ENCODE assay signal across 23 mouse cellular contexts in genomic region chr8:41472992-41473699, GRCm38 (mm10). TPM values are rescaled to one million over a fixed set of nuclear protein-coding genes. Genes with fewer than 3 reads are reported as not detected.
DNase-seq lines count a peak whose midpoint lies in the region; ATAC-seq and TF ChIP-seq lines count a peak whose summit lies in the region.
"Had no signal": no experiment of that assay in that cellular context is flagged by ENCODE, and none has a peak within 500 bp of the region (broad histone marks: within the 10 kb centered on the region; RNA-seq: fewer than 3 reads in every experiment).

No protein-coding gene starts in this region.

- 68% methylated on average over 8 of the region's 8 CpGs for WGBS in hindbrain, postnatal 0 days
- 69% methylated on average over 8 of the region's 8 CpGs for whole genome bisulfite sequencing in hindbrain, embryonic 13.5 days
- 52% methylated on average over 8 of the region's 8 CpGs for WGBS in liver, postnatal 0 days (ENCODE audit: insufficient replicate concordance)
- WGBS in intestine, embryonic 16.5 days, result 46% methylated on average over 8 of the region's 8 CpGs

- H3K4me2 ChIP-seq in hindbrain, postnatal 0 days (ENCODE audit: low read depth, low read length), result no peak overlapping the region
- H3K4me2 ChIP-seq in hindbrain, embryonic 13.5 days, result no peak overlapping the region
- 0 out of 2 replicates have a peak overlapping the region, but pooled peaks have one; percentile 0 for H3K4me2 ChIP-seq in liver, postnatal 0 days (ENCODE audit: low read depth, low read length)
- H3K4me2 ChIP-seq in intestine, embryonic 16.5 days (ENCODE audit: low read depth, low read length), result no peak overlapping the region
- H3K4me2 ChIP-seq: embryonic facial prominence, embryonic 12.5 days; forebrain, embryonic 12.5 days; heart, embryonic 13.5 days; hindbrain, embryonic 12.5 days had no signal

- H3K4me1 ChIP-seq in hindbrain, postnatal 0 days (ENCODE audit: insufficient read depth, low read length), result no peaks in the 10 kb centered on the region
- no peaks in the 10 kb centered on the region for H3K4me1 ChIP-seq in hindbrain, embryonic 13.5 days (replicated peaks)
- H3K4me1 ChIP-seq in liver, postnatal 0 days (ENCODE audit: insufficient read depth), result no peaks in the 10 kb centered on the region
- peaks cover 4% of the 10 kb centered on the region; the same call in 1 of the 2 replicates for H3K4me1 ChIP-seq in intestine, embryonic 16.5 days (ENCODE audit: control insufficient read depth, insufficient read depth, low read length)
- H3K4me1 ChIP-seq: embryonic facial prominence, embryonic 12.5 days; forebrain, embryonic 12.5 days; heart, embryonic 13.5 days; hindbrain, embryonic 12.5 days had no signal

- H3K9me3 ChIP-seq in hindbrain, postnatal 0 days (ENCODE audit: low read length), result no peaks in the 10 kb centered on the region
- H3K9me3 ChIP-seq in hindbrain, embryonic 13.5 days, result no peaks in the 10 kb centered on the region
- H3K9me3 ChIP-seq in liver, postnatal 0 days (ENCODE audit: low read length), result no peaks in the 10 kb centered on the region
- no peaks in the 10 kb centered on the region for H3K9me3 ChIP-seq in intestine, embryonic 16.5 days (ENCODE audit: control insufficient read depth, low read length)
- H3K9me3 ChIP-seq: embryonic facial prominence, embryonic 12.5 days; forebrain, embryonic 12.5 days; heart, embryonic 13.5 days; hindbrain, embryonic 12.5 days had no signal

- no peak for ATAC-seq in hindbrain, postnatal 0 days
- ATAC-seq in hindbrain, embryonic 13.5 days (ENCODE audit: low FRiP score), result no peak
- no peak for ATAC-seq in liver, postnatal 0 days
- peak; percentile 72 for ATAC-seq in intestine, embryonic 16.5 days
- ATAC-seq: activated CD4-positive, CD25-positive, alpha-beta regulatory T cell, adult 4 months; forebrain, embryonic 16.5 days; Patski had no signal

- H3K27me3 ChIP-seq in hindbrain, postnatal 0 days (ENCODE audit: insufficient read depth, low read length), result no peaks in the 10 kb centered on the region
- H3K27me3 ChIP-seq in hindbrain, embryonic 13.5 days, result no peaks in the 10 kb centered on the region
- no peaks in the 10 kb centered on the region for H3K27me3 ChIP-seq in liver, postnatal 0 days (ENCODE audit: insufficient read depth, low read length)
- H3K27me3 ChIP-seq in intestine, embryonic 16.5 days (replicated peaks; ENCODE audit: control insufficient read depth, insufficient read depth, low read length), result no peaks in the 10 kb centered on the region
- H3K27me3 ChIP-seq: CH12.LX; embryonic facial prominence, embryonic 12.5 days; forebrain, embryonic 12.5 days; heart, embryonic 13.5 days; hindbrain, embryonic 12.5 days had no signal

- TF ChIP-seq EP300 in liver, postnatal 0 days (IDR thresholded peaks at IDR 0.05; ENCODE audit: low read depth), result no peak

- peak; percentile 2 for DNase-seq in hindbrain, postnatal 0 days (ENCODE audit: low spot score)
- DNase-seq in liver, postnatal 0 days, result no peak
- no peak for DNase-seq in liver
- DNase-seq in brain, adult 2 months (ENCODE audit: low read depth, low spot score), result peak; percentile 3
- DNase-seq in layer of hippocampus, postnatal 10 days (ENCODE audit: low spot score in 2 of 2), result no peak
- no peak for DNase-seq in layer of hippocampus, adult 11-12 months (ENCODE audit: low spot score)
- DNase-seq: adrenal gland, postnatal 14 days; cerebellum, adult 11 months; cerebellum, adult 8-10 months; cerebellum, postnatal 14 days; embryo, embryonic 11 days; gastrocnemius, postnatal 14 days; heart, postnatal 4 days had no signal

- TF ChIP-seq CTCF in hindbrain, postnatal 0 days (IDR thresholded peaks at IDR 0.05; ENCODE audit: low read depth), result no peak
- no peak for TF ChIP-seq CTCF in liver, postnatal 0 days (IDR thresholded peaks at IDR 0.05; ENCODE audit: low read depth)

- H3K4me3 ChIP-seq in hindbrain, postnatal 0 days (ENCODE audit: low read length), result no peak overlapping the region
- no peak overlapping the region for H3K4me3 ChIP-seq in hindbrain, embryonic 13.5 days
- no peak overlapping the region for H3K4me3 ChIP-seq in liver, postnatal 0 days (ENCODE audit: low read depth, low read length)
- H3K4me3 ChIP-seq in intestine, embryonic 16.5 days (ENCODE audit: low read length), result no peak overlapping the region
- H3K4me3 ChIP-seq: embryonic facial prominence, embryonic 12.5 days; forebrain, embryonic 12.5 days; heart, embryonic 13.5 days; hindbrain, embryonic 12.5 days had no signal

- no peaks in the 10 kb centered on the region for H3K36me3 ChIP-seq in hindbrain, postnatal 0 days (ENCODE audit: insufficient read depth, low read length)
- H3K36me3 ChIP-seq in hindbrain, embryonic 13.5 days, result no peaks in the 10 kb centered on the region
- H3K36me3 ChIP-seq in liver, postnatal 0 days (replicated peaks; ENCODE audit: insufficient read depth, low read length), result no peaks in the 10 kb centered on the region
- H3K36me3 ChIP-seq in intestine, embryonic 16.5 days (ENCODE audit: control insufficient read depth, insufficient read depth, low read length), result no peaks in the 10 kb centered on the region
- H3K36me3 ChIP-seq: embryonic facial prominence, embryonic 12.5 days; forebrain, embryonic 12.5 days; heart, embryonic 13.5 days; hindbrain, embryonic 12.5 days had no signal

- no peak overlapping the region for H3K9ac ChIP-seq in hindbrain, postnatal 0 days (replicated peaks; ENCODE audit: low read length)
- H3K9ac ChIP-seq in hindbrain, embryonic 13.5 days, result no peak overlapping the region
- H3K9ac ChIP-seq in liver, postnatal 0 days (replicated peaks), result no peak overlapping the region
- H3K9ac ChIP-seq in intestine, embryonic 16.5 days (ENCODE audit: low read depth, low read length), result no peak overlapping the region
- H3K9ac ChIP-seq: embryonic facial prominence, embryonic 12.5 days; forebrain, embryonic 12.5 days; heart, embryonic 13.5 days; hindbrain, embryonic 12.5 days had no signal

- no peak overlapping the region for H3K27ac ChIP-seq in hindbrain, postnatal 0 days
- no peak overlapping the region for H3K27ac ChIP-seq in hindbrain, embryonic 13.5 days
- H3K27ac ChIP-seq in liver, postnatal 0 days (ENCODE audit: low read depth), result no peak overlapping the region
- no peak overlapping the region for H3K27ac ChIP-seq in intestine, embryonic 16.5 days (ENCODE audit: low read length)
- H3K27ac ChIP-seq: embryonic facial prominence, embryonic 12.5 days; forebrain, embryonic 12.5 days; heart, embryonic 13.5 days; hindbrain, embryonic 12.5 days had no signal

RNA-seq across cellular contexts. Expression of gene Frg1, which starts 56.3 kb away (rescaled TPM):
- total RNA-seq in hindbrain, postnatal 0 days (2014; rRNA removed), result 9.2 and 9.6 TPM in 2 replicates
- 66.9 and 71.0 TPM in 2 replicates for polyA plus RNA-seq in hindbrain, postnatal 0 days (2015; fragmentation: Nextera tagmentation; extraction: Ambion mirVana)
- 88.5 and 95.1 TPM in 2 replicates for polyA plus RNA-seq in hindbrain, embryonic 13.5 days (2015; fragmentation: Nextera tagmentation; extraction: Ambion mirVana)
- polyA plus RNA-seq in liver, postnatal 0 days (2015; fragmentation: Nextera tagmentation; extraction: Ambion mirVana), result 43.0 and 45.5 TPM in 2 replicates
- polyA plus RNA-seq in intestine, embryonic 16.5 days (2015; fragmentation: Nextera tagmentation; extraction: Ambion mirVana), result 73.4 and 76.4 TPM in 2 replicates
- 10 to 100 TPM; 33.9 to 40.1 TPM for total RNA-seq in layer of hippocampus, postnatal 10 days (2021)

Comparison
In these comparisons a context has a peak if more than half of its experiments do, and no peak if none do; other contexts are left out.
1. DNase-seq: peak in hindbrain, postnatal 0 days (single experiment) and brain, adult 2 months (single experiment); none in liver, postnatal 0 days (single experiment), liver (single experiment), layer of hippocampus, postnatal 10 days (0 of 2) and layer of hippocampus, adult 11-12 months (single experiment).